Mouse (Mus musculus): ENCODE results near the gene Nr2f1. TPM values are rescaled to one million over a fixed set of nuclear protein-coding genes. Genes with fewer than 3 reads are reported as not detected.

Nr2f1 gene
- total RNA-seq, 2 experiments from 2014 or later = 89.4 to 98.1 TPM

DNA sequence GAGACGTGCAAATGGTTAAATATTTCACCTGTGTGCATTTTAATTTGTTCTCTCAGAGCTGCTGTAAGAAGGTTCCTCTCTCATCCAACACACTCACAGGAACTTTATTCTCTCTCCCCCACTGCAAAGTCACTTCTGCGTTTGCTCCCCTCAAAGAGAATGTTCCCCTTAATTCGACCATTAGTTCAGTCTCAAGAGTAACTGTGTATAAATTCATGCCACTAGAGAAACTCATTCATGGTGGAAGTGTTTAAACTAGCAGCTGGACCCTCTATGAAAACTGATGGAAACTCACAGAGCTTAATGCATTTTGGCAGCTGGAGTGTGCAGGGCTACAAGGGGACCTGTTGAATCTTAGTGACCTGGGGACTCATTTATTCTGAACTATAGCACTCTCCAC, 26.7 kb downstream of the Nr2f1 start:
- no peak for TF ChIP-seq CTCF (conservative IDR thresholded peaks at IDR 0.05)
- Histone ChIP-seq H3K27ac (peak overlapping the region; percentile 87; the same call in 1 of the 2 replicates), H3K4me3 (no peak overlapping the region)
- DNase-seq (ENCODE audit: low spot score in 2 of 2) = no peak

DNA sequence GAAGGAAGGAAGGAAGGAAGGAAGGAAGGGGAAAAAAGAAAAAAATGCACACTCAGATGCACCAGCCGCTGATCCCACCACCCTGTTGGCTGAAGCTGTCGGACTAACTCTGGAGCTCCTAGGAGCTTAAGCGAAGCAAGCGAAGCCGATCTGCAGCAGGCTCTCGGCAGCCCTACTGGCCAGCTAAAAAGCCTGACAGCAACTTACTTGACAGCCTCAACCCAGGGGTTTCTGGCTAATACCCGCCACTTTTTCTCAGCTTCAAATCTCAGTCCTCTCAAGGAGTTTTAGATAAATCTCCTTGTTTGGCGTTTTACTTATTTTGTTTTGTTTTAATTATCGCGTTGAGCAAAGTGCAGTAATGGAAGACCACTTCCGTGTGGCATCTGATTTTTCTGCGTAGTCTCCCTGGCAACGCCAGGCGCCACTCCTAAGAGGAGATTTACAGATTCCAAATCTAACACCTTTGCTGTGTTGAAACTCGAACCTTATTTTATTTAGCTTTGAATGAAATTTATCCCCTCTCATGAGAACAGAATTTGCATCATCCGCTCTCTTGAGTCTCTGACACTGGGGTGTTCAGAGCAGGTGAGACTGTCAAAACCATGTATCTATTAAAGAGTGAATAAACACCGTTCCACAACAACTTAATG, 27.4 kb downstream of the Nr2f1 start:
- peak overlapping the region; percentile 44 for H3K4me3 ChIP-seq
- peak; percentile 29; the same call in 1 of the 2 replicates for TF ChIP-seq CTCF (conservative IDR thresholded peaks at IDR 0.05)
- DNase-seq (ENCODE audit: low spot score in 2 of 2) = no peak
- H3K27ac ChIP-seq = peak overlapping the region; percentile 87

DNA sequence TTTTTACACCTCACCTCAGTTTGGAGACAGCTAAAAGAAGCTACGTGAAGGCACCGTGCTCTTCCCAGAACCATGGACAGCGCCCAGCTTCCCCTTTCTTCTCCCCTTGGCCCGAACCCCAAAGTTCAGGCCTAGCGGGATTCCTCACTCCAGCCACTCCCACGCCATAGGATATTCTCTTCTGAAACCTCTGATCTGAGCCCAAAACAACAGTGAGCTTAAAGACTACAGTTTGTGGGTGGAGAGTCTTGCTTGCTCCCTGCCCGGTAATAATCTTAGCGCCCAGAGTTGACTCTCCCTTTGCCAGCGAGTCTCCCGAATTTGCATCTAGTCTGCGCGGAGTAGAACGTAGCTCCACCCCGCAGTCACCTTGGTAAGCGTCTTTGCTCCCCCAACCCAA, 28.2 kb downstream of the Nr2f1 start:
- TF ChIP-seq CTCF (conservative IDR thresholded peaks at IDR 0.05) = no peak
- Histone ChIP-seq H3K4me3 (peak overlapping the region; percentile 43), H3K27ac (peak overlapping the region; percentile 81)
- DNase-seq (ENCODE audit: low spot score in 2 of 2) = no peak

DNA sequence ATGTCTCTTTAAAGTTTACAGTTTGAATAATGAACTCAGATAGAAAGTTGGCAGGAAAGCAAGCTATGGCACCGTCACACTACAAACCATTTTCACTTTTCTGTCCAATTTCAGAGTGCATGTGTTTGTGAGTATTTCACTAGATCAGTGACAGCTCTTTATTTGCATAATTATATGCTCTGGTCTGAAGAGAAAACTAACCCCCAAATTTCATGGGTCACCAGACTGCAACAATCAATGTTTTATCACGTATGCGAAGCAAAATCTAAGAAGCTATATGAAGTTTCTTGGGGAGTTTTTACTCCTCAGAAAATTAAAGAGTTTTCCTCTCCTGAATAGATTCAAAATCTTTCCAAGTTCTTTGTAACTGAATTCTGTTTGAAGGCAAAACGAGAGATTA, 31.4 kb downstream of the Nr2f1 start:
- no peak overlapping the region for H3K27ac ChIP-seq
- TF ChIP-seq CTCF (conservative IDR thresholded peaks at IDR 0.05) = no peak

DNA sequence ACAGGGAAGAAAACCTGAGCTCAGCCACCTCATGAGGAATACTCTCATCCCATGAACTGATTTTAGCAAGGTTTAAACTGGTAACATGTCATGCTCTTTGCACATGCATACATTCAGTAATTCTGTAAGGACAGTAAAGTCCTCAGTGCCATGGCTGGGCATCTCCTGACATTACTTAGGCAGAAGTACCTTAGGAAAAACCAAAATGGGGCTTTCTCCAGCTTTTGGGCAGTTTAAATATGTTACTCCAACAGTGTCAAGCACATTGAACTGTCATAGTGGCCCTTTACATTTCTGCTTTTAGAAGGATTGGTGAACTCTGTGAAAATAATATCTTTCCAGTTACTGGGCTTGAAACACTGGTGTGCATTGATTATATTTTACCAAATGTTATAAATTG, 34.6 kb downstream of the Nr2f1 start:
- no peak overlapping the region for H3K4me3 ChIP-seq
- H3K27ac ChIP-seq = peak overlapping the region; percentile 1; the same call in 1 of the 2 replicates
- no peak for DNase-seq (ENCODE audit: low spot score in 2 of 2)
- no peak for TF ChIP-seq CTCF (conservative IDR thresholded peaks at IDR 0.05)

More for the DNA sequence above, 31.4 kb downstream of the Nr2f1 start:
- H3K4me3 ChIP-seq = no peak overlapping the region
- DNase-seq (ENCODE audit: low spot score in 2 of 2) = no peak

DNA sequence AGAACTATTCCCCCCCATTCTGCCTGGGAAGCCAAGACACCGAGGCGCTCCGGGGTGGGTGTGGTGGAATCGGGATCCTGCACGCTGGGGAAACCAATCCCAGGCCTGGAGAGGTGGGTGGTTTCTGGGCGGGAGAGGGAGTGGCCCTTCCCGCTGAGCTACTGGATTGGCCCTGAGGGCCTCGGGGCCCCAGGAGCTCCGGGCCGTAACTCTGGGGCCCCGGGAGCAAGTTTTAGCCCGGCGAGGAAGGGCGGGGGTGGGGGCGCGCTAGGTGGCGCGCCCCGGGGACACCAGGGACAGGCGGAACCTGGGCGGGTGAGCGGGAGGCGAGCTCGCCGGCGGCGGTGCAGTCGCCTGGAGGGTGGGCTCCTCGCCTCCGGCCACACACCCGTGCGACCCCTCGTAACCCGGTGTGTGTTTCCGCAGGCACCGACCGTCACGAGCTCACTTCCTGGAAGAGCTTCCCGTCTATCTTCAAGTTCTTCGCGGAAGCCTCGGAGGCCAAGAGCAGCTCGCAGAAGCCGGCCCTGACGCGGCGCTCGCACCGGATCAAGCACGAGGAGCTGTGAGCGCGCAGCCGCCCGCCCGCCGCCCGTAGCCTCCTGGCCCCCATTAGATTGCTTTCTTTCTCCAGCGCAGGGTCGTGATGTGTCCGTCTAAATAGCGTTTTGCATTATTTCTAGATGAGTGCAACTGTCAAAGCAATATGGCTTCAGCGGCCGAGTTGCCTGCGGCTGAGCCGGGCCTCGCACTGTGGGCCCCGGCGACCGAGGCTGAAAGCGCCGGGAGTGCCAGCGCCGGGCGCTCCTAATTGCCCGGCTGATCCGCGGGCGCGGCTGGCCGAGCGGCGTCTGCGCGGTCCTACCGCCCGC, 36.2 kb downstream of the Nr2f1 start:
- TF ChIP-seq CTCF (conservative IDR thresholded peaks at IDR 0.05) = peak; percentile 80
- DNase-seq (ENCODE audit: low spot score in 2 of 2) = peak; percentile 82 to 91
- Histone ChIP-seq H3K27ac (peak overlapping the region; percentile 97), H3K4me3 (peak overlapping the region; percentile 71)

DNA sequence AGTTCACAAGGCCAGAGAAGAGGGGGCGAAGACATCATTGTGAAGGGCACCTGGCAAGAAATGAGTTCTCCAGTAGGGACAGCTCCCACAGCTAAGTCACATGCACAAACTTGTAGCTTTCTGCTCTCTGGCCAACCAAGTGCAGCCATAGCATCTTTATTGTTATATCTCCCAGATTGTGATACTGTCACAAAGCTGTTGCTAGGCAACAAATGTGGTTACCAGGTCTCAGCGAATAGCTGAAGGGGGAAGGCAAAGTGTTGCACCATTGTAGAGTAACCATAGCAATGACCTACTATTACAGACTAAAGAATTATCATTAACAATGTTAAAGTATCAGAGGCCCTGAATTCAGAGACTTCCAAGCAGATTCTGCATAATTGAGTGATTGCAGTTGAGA, 37.4 kb downstream of the Nr2f1 start:
- TF ChIP-seq CTCF (conservative IDR thresholded peaks at IDR 0.05) = 0 out of 2 replicates have a peak, but pooled peaks have one; percentile 6
- Histone ChIP-seq H3K27ac (peak overlapping the region; percentile 97), H3K4me3 (no peak overlapping the region; the same call in 1 of the 2 replicates)
- DNase-seq (ENCODE audit: low spot score in 2 of 2) = peak in 1 of 2 experiments; percentile 56

DNA sequence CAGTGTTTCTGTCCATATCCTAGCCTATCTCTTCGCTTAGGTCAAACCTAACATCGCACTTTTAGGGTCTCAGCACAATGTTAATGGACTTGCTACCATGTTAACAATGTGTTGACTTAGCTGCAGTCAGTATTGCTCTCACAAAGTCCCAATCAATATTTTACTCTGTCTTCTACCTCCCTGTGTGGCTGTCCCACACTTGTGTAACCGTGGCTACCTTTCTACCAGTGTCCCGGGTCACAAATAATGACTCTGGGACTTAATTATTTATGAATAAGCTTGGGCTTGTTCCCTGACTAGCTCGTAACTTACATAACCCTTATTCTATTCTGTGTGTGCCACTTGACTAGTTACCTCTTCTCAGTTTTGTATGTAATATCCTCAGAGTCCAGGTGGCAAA, 42.1 kb downstream of the Nr2f1 start:
- TF ChIP-seq CTCF (conservative IDR thresholded peaks at IDR 0.05) = no peak
- DNase-seq (ENCODE audit: low spot score in 2 of 2) = no peak
- no peak overlapping the region for H3K4me3 ChIP-seq

More for the DNA sequence above, 42.1 kb downstream of the Nr2f1 start:
- no peak overlapping the region for H3K27ac ChIP-seq

Other genes starting within 250 kb of the Nr2f1 start
- 1 to 10 TPM; 1.3 to 1.9 TPM for gene Pou5f2, start 174.9 kb downstream of the Nr2f1 start, total RNA-seq (2021)

All from layer of hippocampus, adult 2 months (tissue).